Mouse (Mus musculus) heart, postnatal 0 days (tissue): ENCODE results near the gene Arl6ip4.

Source experiments
- CTCF ChIP-seq: IDR thresholded peaks from 2 replicates; pipeline ENCODE4 v1.5.1; 2016; ENCODE audit warnings: antibody characterized with exemption, control low read depth, low read depth
- EP300 ChIP-seq: IDR thresholded peaks from 2 replicates; pipeline ENCODE4 v1.6.1; 2016; ENCODE audit warnings: antibody characterized with exemption, low read depth

DNA sequence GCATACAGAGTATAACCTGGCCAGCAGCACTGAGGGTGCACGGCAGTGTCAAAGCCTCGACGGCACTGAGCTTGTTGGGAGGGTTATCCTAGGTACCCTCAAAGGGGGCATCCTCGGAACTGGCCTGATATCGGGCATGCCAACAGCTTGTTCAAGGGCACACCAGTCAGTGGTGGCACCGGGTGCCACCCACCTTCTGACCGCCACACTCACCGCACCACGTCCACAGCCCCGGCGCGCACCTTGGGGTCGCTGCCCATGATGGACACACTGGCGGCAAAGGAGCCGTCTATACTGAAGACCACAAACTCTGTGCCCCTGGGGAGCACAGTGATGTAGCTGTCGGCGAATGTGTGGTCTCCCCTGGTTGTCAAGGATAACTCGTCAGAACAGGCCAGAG, 6.5 kb downstream of the Arl6ip4 start:
- no peak for TF ChIP-seq CTCF
- TF ChIP-seq EP300 = no peak
